Mouse (Mus musculus) ES-Bruce4 (cell line): ENCODE data around the gene Pde7b.

Source experiments
- CTCF ChIP-seq: IDR thresholded peaks from one replicate; pipeline ENCODE4 v1.8.1; 2011; ENCODE audit warnings: low read depth, low read length
- EP300 ChIP-seq: IDR thresholded peaks from 2 replicates; pipeline ENCODE4 v1.6.1; 2011; ENCODE audit warnings: low read depth, low read length; ENCODE audit not compliant: insufficient read depth

GRCm38 (mm10) chr10:20658716-20659115 lies 66.2 kb downstream of the Pde7b start:
- no peak for TF ChIP-seq CTCF
- no peak for TF ChIP-seq EP300
